Mouse (Mus musculus) liver, embryonic 14.5 days (tissue): Measurements from ENCODE around the gene Zcchc10. TPM values are rescaled to one million over a fixed set of nuclear protein-coding genes. Genes with fewer than 3 reads are reported as not detected.

ENCODE experiments used
- ATAC-seq: fragments of 200-750 bp; cut with Nextera tagmentation; 2 replicates; pipeline ENCODE4 v1.8.0; 2017; ENCODE audit warnings: moderate number of reproducible peaks, mild to moderate bottlenecking, moderate library complexity; ENCODE audit not compliant: insufficient read depth
- DNase-seq, 3 experiments: peaks; one replicate each; pipeline ENCODE4 v3.0.0-alpha.2; 2012 to 2013; ENCODE audit warnings: low read depth in 3 of 3, low spot score in 3 of 3
- H3K27ac ChIP-seq: fragments of 300-500 bp; sonication (generic); 2 replicates; pipeline ENCODE4 v1.5.1; 2014; ENCODE audit warnings: moderate library complexity, mild to moderate bottlenecking, control low read depth, inconsistent platforms
- H3K27me3 ChIP-seq: fragments of 300-500 bp; sonication (generic); 2 replicates; pipeline ENCODE4 v1.6.1; 2014; ENCODE audit warnings: mild to moderate bottlenecking, low read length, moderate library complexity; ENCODE audit not compliant: control insufficient read depth, insufficient read depth
- H3K36me3 ChIP-seq: fragments of 300-500 bp; sonication (generic); replicated peaks from 2 replicates; pipeline ENCODE4 v1.6.1; 2014; ENCODE audit warnings: low read depth; ENCODE audit not compliant: control insufficient read depth, insufficient read depth
- H3K4me1 ChIP-seq, 2 experiments: fragments of 200-500 bp in 1 of 2; fragments of 300-500 bp in 1 of 2; sonication (generic) in 1 of 2; replicated peaks; 2 replicates each; pipeline ENCODE4 v1.6.1; 2012 to 2014; ENCODE audit warnings: antibody characterized with exemption in 1 of 2, inconsistent platforms in 1 of 2, low read length in 1 of 2; ENCODE audit not compliant: control insufficient read depth in 2 of 2, insufficient read depth in 2 of 2
- H3K4me2 ChIP-seq: fragments of 300-500 bp; sonication (generic); 2 replicates; pipeline ENCODE4 v1.6.1; 2014; ENCODE audit warnings: low read depth, mild to moderate bottlenecking, control low read depth, moderate library complexity
- H3K4me3 ChIP-seq, 2 experiments: fragments of 200-500 bp in 1 of 2; fragments of 300-500 bp in 1 of 2; sonication (generic) in 1 of 2; 2 replicates each; pipeline ENCODE4 v1.5.1; 2012 to 2014; ENCODE audit warnings: low read depth in 2 of 2, low read length in 2 of 2, mild to moderate bottlenecking in 2 of 2, control low read depth in 1 of 2, inconsistent platforms in 1 of 2, moderate library complexity in 1 of 2; ENCODE audit not compliant: insufficient read depth in 1 of 2
- H3K9ac ChIP-seq: fragments of 300-500 bp; sonication (generic); replicated peaks from 2 replicates; pipeline ENCODE4 v1.6.1; 2014; ENCODE audit warnings: mild to moderate bottlenecking, control low read depth, moderate library complexity
- H3K9me3 ChIP-seq: fragments of 300-500 bp; sonication (generic); 2 replicates; pipeline ENCODE4 v1.6.1; 2016; ENCODE audit warnings: low read length, mixed read lengths; ENCODE audit not compliant: control insufficient read depth
- CTCF ChIP-seq: IDR thresholded peaks from 2 replicates; pipeline ENCODE4 v1.5.1; 2016; ENCODE audit warnings: antibody characterized with exemption, low read depth, control low read depth
- EP300 ChIP-seq: IDR thresholded peaks from 2 replicates; pipeline ENCODE4 v1.6.1; 2016; ENCODE audit warnings: antibody characterized with exemption, low read depth
- WGBS: fragments of 180-500 bp; shearing (Covaris S2); extraction: QIAGEN DNeasy Blood & Tissue Kit; methylation state at CpG from one replicate; pipeline ENCODE4 v1.1.7; 2014; ENCODE audit not compliant: insufficient replicate concordance; 5-methylcytosine and 5-hydroxymethylcytosine counted together
- polyA plus RNA-seq, 2 experiments: library from polyadenylated mRNA; depleted of rRNA in 1 of 2; stranded (reverse) in 1 of 2; unstranded in 1 of 2; fragments of >200 nt; fragmentation: Nextera tagmentation in 1 of 2; extraction: Ambion mirVana in 1 of 2; gene quantifications; 2 replicates each; pipeline versions ENCODE4 v1.2.1 to v1.2.3; 2012 to 2014

Gene Zcchc10
- polyA plus RNA-seq, 2 experiments: 7.6 to 10.7 TPM

GRCm38 (mm10) chr11:53350291-53351223, 26.1 kb downstream of the Zcchc10 start, which contains the start of gene Aff4:
TSS of gene Aff4 (plus strand) at chr11:53350833.
- Histone ChIP-seq H3K36me3 (no peaks in the 10 kb centered on the region), H3K4me2 (peak within 1 kb of the TSS; percentile 96), H3K9me3 (no peaks in the 10 kb centered on the region), H3K4me1 (peaks cover 3 to 15% of the 10 kb centered on the region in 2 experiments), H3K4me3 (peak within 1 kb of the TSS; percentile 68 to 70), H3K9ac (peak within 1 kb of the TSS; percentile 77), H3K27me3 (no peaks in the 10 kb centered on the region; the same call in 1 of the 2 replicates), H3K27ac (peak within 1 kb of the TSS; percentile 63)
- WGBS: under 1% methylated on average over 127 of the region's 127 CpGs
- TF ChIP-seq EP300 (no peak), CTCF (no peak)
- DNase-seq (peak; percentile 77 to 78 (median 77)), ATAC-seq (peak; percentile 94)

GRCm38 (mm10) chr11:53351224-53351942, 26.9 kb downstream of the Zcchc10 start:
- Histone ChIP-seq H3K36me3 (no peaks in the 10 kb centered on the region), H3K27ac (peak overlapping the region; percentile 63), H3K27me3 (no peaks in the 10 kb centered on the region; the same call in 1 of the 2 replicates), H3K4me3 (peak overlapping the region; percentile 68 to 70), H3K9me3 (no peaks in the 10 kb centered on the region), H3K4me1 (peaks cover 3 to 12% of the 10 kb centered on the region in 2 experiments; a peak in 3 of 4 replicates), H3K4me2 (peak overlapping the region; percentile 96), H3K9ac (peak overlapping the region; percentile 77)
- TF ChIP-seq EP300 (no peak), CTCF (no peak)
- WGBS: under 1% methylated on average over 35 of the region's 35 CpGs
- ATAC-seq: no peak
- peak in 1 of 3 experiments; percentile 35 for DNase-seq

GRCm38 (mm10) chr11:53351943-53352590, 27.6 kb downstream of the Zcchc10 start:
- H3K4me1 ChIP-seq: peaks cover 3 to 12% of the 10 kb centered on the region in 2 experiments; a peak in 3 of 4 replicates
- WGBS: 11% methylated on average over 14 of the region's 14 CpGs
- H3K4me3 ChIP-seq: peak overlapping the region; percentile 68 to 70
- ATAC-seq (no peak), DNase-seq (no peak)
- no peak overlapping the region; the same call in 1 of the 2 replicates for H3K27ac ChIP-seq
- H3K9ac ChIP-seq: peak overlapping the region; percentile 77
- no peak for TF ChIP-seq CTCF
- TF ChIP-seq EP300: no peak
- no peaks in the 10 kb centered on the region for H3K9me3 ChIP-seq
- peak overlapping the region; percentile 96 for H3K4me2 ChIP-seq
- H3K27me3 ChIP-seq: no peaks in the 10 kb centered on the region; the same call in 1 of the 2 replicates
- H3K36me3 ChIP-seq: no peaks in the 10 kb centered on the region; the same call in 1 of the 2 replicates

- Histone ChIP-seq H3K4me1 (peaks cover 0 to 2% of the 10 kb centered on the region in 2 experiments; a peak in 1 of 4 replicates), H3K27ac (no peak overlapping the region), H3K36me3 (no peaks in the 10 kb centered on the region; the same call in 1 of the 2 replicates), H3K9me3 (no peaks in the 10 kb centered on the region), H3K27me3 (no peaks in the 10 kb centered on the region), H3K4me2 (no peak overlapping the region), H3K4me3 (no peak overlapping the region), H3K9ac (no peak overlapping the region)
- DNase-seq (no peak), ATAC-seq (no peak)
- TF ChIP-seq EP300 (no peak), CTCF (no peak)
- 77% methylated on average over 5 of the region's 5 CpGs for WGBS
Measured at GRCm38 (mm10) chr11:53358504-53359155, 34.2 kb downstream of the Zcchc10 start.
